Mouse (Mus musculus): ENCODE data around the gene Abcb4. TPM values are rescaled to one million over a fixed set of nuclear protein-coding genes. Genes with fewer than 3 reads are reported as not detected.
"Not testable (repeated sequence)": the region's sequence is repeated elsewhere in the genome, so short reads cannot be mapped to it uniquely, and the experiment has no call there.

The Abcb4 gene
- 0.39 and 0.66 TPM in 2 replicates for polyA plus RNA-seq (2016; fragmentation: Nextera tagmentation; extraction: Ambion mirVana)

- peak; percentile 72 for DNase-seq (ENCODE audit: low spot score)
- Histone ChIP-seq H3K4me3 (peak within 1 kb of the TSS; percentile 76), H3K36me3 (no peaks in the 10 kb centered on the region), H3K9me3 (peaks cover 8% of the 10 kb centered on the region; the same call in 1 of the 2 replicates), H3K27me3 (ENCODE audit: insufficient read depth, poor library complexity, severe bottlenecking) (peaks cover 42% of the 10 kb centered on the region), H3K4me1 (replicated peaks) (peaks cover 14% of the 10 kb centered on the region), H3K27ac (peak within 1 kb of the TSS; percentile 83)
- under 1% methylated on average over 65 of the region's 65 CpGs for WGBS
These were observed at the start of gene Abcb4 for GRCm38 (mm10) chr5:8893300-8894103. TSS of gene Abcb4 (plus strand) at chr5:8893717.

GRCm38 (mm10) chr5:8848607-8849575 is 44.6 kb upstream of the Abcb4 start:
- H3K27me3 ChIP-seq (ENCODE audit: insufficient read depth, poor library complexity, severe bottlenecking); DNase-seq (ENCODE audit: low spot score); H3K4me3 ChIP-seq; H3K27ac ChIP-seq; H3K4me1 ChIP-seq (replicated peaks); H3K36me3 ChIP-seq; H3K9me3 ChIP-seq: not testable (repeated sequence)
- 39% methylated on average over 7 of the region's 9 CpGs for WGBS

GRCm38 (mm10) chr5:8850851-8851250 is 42.7 kb upstream of the Abcb4 start:
- WGBS, result 75% methylated on average over 4 of the region's 4 CpGs
- no peak for DNase-seq (ENCODE audit: low spot score)
- Histone ChIP-seq H3K27me3 (ENCODE audit: insufficient read depth, poor library complexity, severe bottlenecking) (no peaks in the 10 kb centered on the region), H3K27ac (no peak overlapping the region), H3K36me3 (no peaks in the 10 kb centered on the region), H3K4me1 (replicated peaks) (no peaks in the 10 kb centered on the region), H3K9me3 (no peaks in the 10 kb centered on the region), H3K4me3 (no peak overlapping the region)

GRCm38 (mm10) chr5:8857201-8857600 is 36.3 kb upstream of the Abcb4 start:
- WGBS, result 78% methylated on average over 6 of the region's 6 CpGs
- DNase-seq (ENCODE audit: low spot score), result no peak
- Histone ChIP-seq H3K9me3 (no peaks in the 10 kb centered on the region), H3K36me3 (no peaks in the 10 kb centered on the region), H3K27ac (no peak overlapping the region), H3K4me1 (replicated peaks) (no peaks in the 10 kb centered on the region), H3K4me3 (no peak overlapping the region), H3K27me3 (ENCODE audit: insufficient read depth, poor library complexity, severe bottlenecking) (no peaks in the 10 kb centered on the region)

GRCm38 (mm10) chr5:8861811-8862210 is 31.7 kb upstream of the Abcb4 start:
- H3K27me3 ChIP-seq (ENCODE audit: insufficient read depth, poor library complexity, severe bottlenecking), result no peaks in the 10 kb centered on the region
- H3K27ac ChIP-seq, result no peak overlapping the region
- DNase-seq (ENCODE audit: low spot score), result no peak
- H3K4me1 ChIP-seq (replicated peaks), result no peaks in the 10 kb centered on the region
- H3K9me3 ChIP-seq, result no peaks in the 10 kb centered on the region
- WGBS, result 87% methylated on average over 1 of the region's 1 CpGs
- H3K4me3 ChIP-seq, result no peak overlapping the region
- no peaks in the 10 kb centered on the region for H3K36me3 ChIP-seq

GRCm38 (mm10) chr5:8863580-8864337 is 29.8 kb upstream of the Abcb4 start:
- DNase-seq (ENCODE audit: low spot score), result no peak
- Histone ChIP-seq H3K9me3 (no peaks in the 10 kb centered on the region), H3K4me3 (no peak overlapping the region), H3K4me1 (replicated peaks) (no peaks in the 10 kb centered on the region; the same call in 1 of the 2 replicates), H3K27me3 (ENCODE audit: insufficient read depth, poor library complexity, severe bottlenecking) (no peaks in the 10 kb centered on the region), H3K36me3 (no peaks in the 10 kb centered on the region), H3K27ac (no peak overlapping the region)
- 69% methylated on average over 14 of the region's 14 CpGs for WGBS

- H3K27ac ChIP-seq; H3K36me3 ChIP-seq; H3K4me3 ChIP-seq; H3K27me3 ChIP-seq (ENCODE audit: insufficient read depth, poor library complexity, severe bottlenecking); DNase-seq (ENCODE audit: low spot score); H3K9me3 ChIP-seq; H3K4me1 ChIP-seq (replicated peaks): not testable (repeated sequence)
- 93% methylated on average over 11 of the region's 11 CpGs for WGBS
These were observed 27.9 kb upstream of the Abcb4 start for GRCm38 (mm10) chr5:8865630-8866029.

GRCm38 (mm10) chr5:8866366-8866765 is 27.2 kb upstream of the Abcb4 start:
- Histone ChIP-seq H3K27me3 (ENCODE audit: insufficient read depth, poor library complexity, severe bottlenecking) (no peaks in the 10 kb centered on the region), H3K27ac (no peak overlapping the region), H3K4me1 (replicated peaks) (no peaks in the 10 kb centered on the region; the same call in 1 of the 2 replicates), H3K9me3 (no peaks in the 10 kb centered on the region), H3K36me3 (no peaks in the 10 kb centered on the region), H3K4me3 (no peak overlapping the region)
- DNase-seq (ENCODE audit: low spot score), result no peak
- WGBS, result 90% methylated on average over 5 of the region's 5 CpGs

GRCm38 (mm10) chr5:8868019-8868418 is 25.5 kb upstream of the Abcb4 start:
- no peak overlapping the region for H3K4me3 ChIP-seq
- no peaks in the 10 kb centered on the region for H3K9me3 ChIP-seq
- DNase-seq (ENCODE audit: low spot score), result peak; percentile 25
- H3K4me1 ChIP-seq (replicated peaks), result no peaks in the 10 kb centered on the region; the same call in 1 of the 2 replicates
- H3K36me3 ChIP-seq, result no peaks in the 10 kb centered on the region
- no peak overlapping the region for H3K27ac ChIP-seq
- H3K27me3 ChIP-seq (ENCODE audit: insufficient read depth, poor library complexity, severe bottlenecking), result no peaks in the 10 kb centered on the region
- 17% methylated on average over 1 of the region's 1 CpGs for WGBS

- Histone ChIP-seq H3K9me3 (no peaks in the 10 kb centered on the region), H3K4me3 (no peak overlapping the region), H3K4me1 (replicated peaks) (no peaks in the 10 kb centered on the region; the same call in 1 of the 2 replicates), H3K27ac (no peak overlapping the region), H3K27me3 (ENCODE audit: insufficient read depth, poor library complexity, severe bottlenecking) (no peaks in the 10 kb centered on the region), H3K36me3 (no peaks in the 10 kb centered on the region)
- no peak for DNase-seq (ENCODE audit: low spot score)
- 85% methylated on average over 6 of the region's 6 CpGs for WGBS
These were observed 20.3 kb upstream of the Abcb4 start for GRCm38 (mm10) chr5:8872979-8873915.

- Histone ChIP-seq H3K27me3 (ENCODE audit: insufficient read depth, poor library complexity, severe bottlenecking) (no peaks in the 10 kb centered on the region), H3K9me3 (no peaks in the 10 kb centered on the region), H3K4me1 (replicated peaks) (no peaks in the 10 kb centered on the region), H3K4me3 (no peak overlapping the region), H3K27ac (no peak overlapping the region), H3K36me3 (no peaks in the 10 kb centered on the region)
- no peak for DNase-seq (ENCODE audit: low spot score)
- WGBS, result 85% methylated on average over 2 of the region's 2 CpGs
These were observed 16.4 kb upstream of the Abcb4 start for GRCm38 (mm10) chr5:8877086-8877485.

Data from hindbrain, embryonic 10.5 days (tissue).